ENCODE assay signal across 41 mouse cellular contexts in genomic region chr5:87015477-87015876, GRCm38 (mm10). TPM values are rescaled to one million over a fixed set of nuclear protein-coding genes. Genes with fewer than 3 reads are reported as not detected.
"Had no signal": no experiment of that assay in that cellular context is flagged by ENCODE, and none has a peak within 500 bp of the region (broad histone marks: within the 10 kb centered on the region; RNA-seq: fewer than 3 reads in every experiment).

No protein-coding gene starts in this region.

- H3K4me2 ChIP-seq: heart, embryonic 12.5 days; hindbrain, embryonic 12.5 days; hindbrain, embryonic 14.5 days; kidney, embryonic 15.5 days; limb, embryonic 12.5 days; liver, embryonic 13.5 days; liver, embryonic 15.5 days had no signal

- H3K36me3 ChIP-seq: heart, embryonic 10.5 days; heart, embryonic 12.5 days; hindbrain, embryonic 10.5 days; hindbrain, embryonic 12.5 days; kidney, embryonic 15.5 days; limb, embryonic 10.5 days; limb, embryonic 12.5 days; liver, embryonic 13.5 days; liver, embryonic 15.5 days had no signal

- DNase-seq: gastrocnemius, postnatal 14 days; gastrocnemius, postnatal 36 days; heart, adult 18-20 months; heart, postnatal 10 days; heart, postnatal 4 days; kidney, adult 11 months; kidney, adult 2 months; kidney, adult 9 months; kidney, postnatal 14 days; kidney, postnatal 36 days; layer of hippocampus, adult 9-11 months; layer of hippocampus, postnatal 36 days; liver; liver, embryonic 13.5 days had no signal

- ATAC-seq: hindbrain, embryonic 16.5 days; inflammation-experienced regulatory T-cells, adult 6 months had no signal

- H3K4me1 ChIP-seq: heart, embryonic 10.5 days; heart, embryonic 12.5 days; hindbrain, embryonic 10.5 days; hindbrain, embryonic 12.5 days; kidney, embryonic 15.5 days; limb, embryonic 10.5 days; limb, embryonic 12.5 days; liver, embryonic 13.5 days; liver, embryonic 15.5 days had no signal

- H3K27me3 ChIP-seq: heart, embryonic 12.5 days; hindbrain, embryonic 12.5 days; kidney, embryonic 15.5 days; limb, embryonic 12.5 days; liver, embryonic 13.5 days; liver, embryonic 15.5 days had no signal

- H3K27ac ChIP-seq: heart, embryonic 10.5 days; hindbrain, embryonic 10.5 days; hindbrain, embryonic 12.5 days; hindbrain, embryonic 14.5 days; kidney, embryonic 15.5 days; kidney, postnatal 0 days; limb, embryonic 10.5 days; limb, embryonic 12.5 days; liver, embryonic 13.5 days; liver, embryonic 15.5 days had no signal

- H3K9me3 ChIP-seq: heart, embryonic 10.5 days; hindbrain, embryonic 10.5 days; hindbrain, embryonic 12.5 days; kidney, embryonic 15.5 days; limb, embryonic 10.5 days; limb, embryonic 12.5 days; liver, embryonic 13.5 days; liver, embryonic 15.5 days had no signal

- H3K4me3 ChIP-seq: heart, embryonic 10.5 days; heart, embryonic 12.5 days; hindbrain, embryonic 10.5 days; hindbrain, embryonic 12.5 days; kidney, embryonic 15.5 days; limb, embryonic 10.5 days; limb, embryonic 12.5 days; liver, embryonic 13.5 days; liver, embryonic 15.5 days had no signal

- H3K9ac ChIP-seq: heart, embryonic 12.5 days; hindbrain, embryonic 12.5 days; hindbrain, embryonic 14.5 days; kidney, embryonic 15.5 days; limb, embryonic 12.5 days; liver, embryonic 13.5 days; liver, embryonic 15.5 days had no signal

RNA-seq across cellular contexts. Expression of gene Ugt2b35, which starts 14.8 kb away (rescaled TPM):
- total RNA-seq: gastrocnemius, adult 18-20 months; gastrocnemius, adult 8-10 months; gastrocnemius, postnatal 14 days; gastrocnemius, postnatal 36 days; granulocyte monocyte progenitor cell, adult 5-6 weeks; heart, adult 18-20 months; heart, adult 8-10 months; heart, postnatal 10 days; heart, postnatal 25 days; heart, postnatal 4 days; layer of hippocampus, adult 18-20 months; layer of hippocampus, adult 8-10 months; layer of hippocampus, postnatal 14 days; layer of hippocampus, postnatal 36 days; left cerebral cortex, adult 18-20 months; left cerebral cortex, adult 8-10 months; left cerebral cortex, postnatal 10 days; left cerebral cortex, postnatal 36 days had no signal
- polyA plus RNA-seq: heart, embryonic 10.5 days; heart, embryonic 12.5 days; heart, embryonic 14.5 days; heart, embryonic 16.5 days; hindbrain, embryonic 10.5 days; hindbrain, embryonic 12.5 days; hindbrain, embryonic 14.5 days; hindbrain, embryonic 16.5 days; inflammation-experienced regulatory T-cells, adult 6 months; kidney, adult 2 months; kidney, postnatal 0 days; limb, embryonic 10.5 days; limb, embryonic 12.5 days; limb, embryonic 14.5 days had no signal
